Mouse (Mus musculus) retina, adult 2 months (tissue): ENCODE results near the gene Irf8.
"Not testable (repeated sequence)": the region's sequence is repeated elsewhere in the genome, so short reads cannot be mapped to it uniquely, and the experiment has no call there.

ENCODE experiments used
- DNase-seq: peaks from one replicate; pipeline ENCODE4 v3.0.0-alpha.2; 2012; ENCODE audit warnings: low read depth, low spot score

Irf8 gene

GRCm38 (mm10) chr8:120723025-120723424, 13.1 kb upstream of the Irf8 start:
- DNase-seq = no peak

GRCm38 (mm10) chr8:120724096-120724495, 12.1 kb upstream of the Irf8 start:
- DNase-seq = not testable (repeated sequence)

- no peak for DNase-seq
Observed at GRCm38 (mm10) chr8:120724816-120725575, 11.2 kb upstream of the Irf8 start.

- no peak for DNase-seq
Observed at GRCm38 (mm10) chr8:120725576-120725950, 10.6 kb upstream of the Irf8 start.

GRCm38 (mm10) chr8:120726051-120726450, 10.1 kb upstream of the Irf8 start:
- DNase-seq = no peak

GRCm38 (mm10) chr8:120728488-120729160, 7.5 kb upstream of the Irf8 start:
- no peak for DNase-seq

GRCm38 (mm10) chr8:120731582-120731981, 4.6 kb upstream of the Irf8 start:
- no peak for DNase-seq

- no peak for DNase-seq
Observed at GRCm38 (mm10) chr8:120732068-120732467, 4.1 kb upstream of the Irf8 start.

- DNase-seq = no peak
Observed at GRCm38 (mm10) chr8:120736486-120736885, 328 bp downstream of the Irf8 start.

- DNase-seq = no peak
Observed at GRCm38 (mm10) chr8:120737166-120737565, 1.0 kb downstream of the Irf8 start.

GRCm38 (mm10) chr8:120738771-120739170, 2.6 kb downstream of the Irf8 start:
- no peak for DNase-seq

- DNase-seq = no peak
Observed at GRCm38 (mm10) chr8:120739526-120739925, 3.4 kb downstream of the Irf8 start.

- no peak for DNase-seq
Observed at GRCm38 (mm10) chr8:120740579-120740978, 4.4 kb downstream of the Irf8 start.

- no peak for DNase-seq
Observed at GRCm38 (mm10) chr8:120741001-120741400, 4.8 kb downstream of the Irf8 start.

- DNase-seq = no peak
Observed at GRCm38 (mm10) chr8:120741815-120742530, 5.8 kb downstream of the Irf8 start.

GRCm38 (mm10) chr8:120743149-120743897, 7.2 kb downstream of the Irf8 start:
- DNase-seq = no peak

- DNase-seq = no peak
Observed at GRCm38 (mm10) chr8:120743898-120744290, 7.7 kb downstream of the Irf8 start.

- DNase-seq = no peak
Observed at GRCm38 (mm10) chr8:120744448-120744847, 8.3 kb downstream of the Irf8 start.

GRCm38 (mm10) chr8:120745226-120745625, 9.1 kb downstream of the Irf8 start:
- no peak for DNase-seq

GRCm38 (mm10) chr8:120746007-120746701, 10.0 kb downstream of the Irf8 start:
- no peak for DNase-seq

- no peak for DNase-seq
Observed at GRCm38 (mm10) chr8:120747286-120747685, 11.1 kb downstream of the Irf8 start.
